Mouse (Mus musculus) forebrain, embryonic 14.5 days (tissue): ENCODE measurements around the gene Pml. TPM values are rescaled to one million over a fixed set of nuclear protein-coding genes. Genes with fewer than 3 reads are reported as not detected.

Experiments
- ATAC-seq: fragments of 200-750 bp; cut with Nextera tagmentation; 2 replicates; pipeline ENCODE4 v1.8.0; 2017; ENCODE audit warnings: mild to moderate bottlenecking, moderate library complexity
- DNase-seq: peaks from one replicate; pipeline ENCODE4 v3.0.0-alpha.2; 2015; ENCODE audit warnings: low spot score
- H3K27ac ChIP-seq: fragments of 300-500 bp; sonication (generic); 2 replicates; pipeline ENCODE4 v1.5.1; 2014; ENCODE audit warnings: low read depth, mild to moderate bottlenecking, control low read depth, low read length, moderate library complexity
- H3K27me3 ChIP-seq: fragments of 300-500 bp; sonication (generic); replicated peaks from 2 replicates; pipeline ENCODE4 v1.6.1; 2014; ENCODE audit warnings: low read length, control low read depth, mixed read lengths; ENCODE audit not compliant: control insufficient read depth, insufficient read depth
- H3K36me3 ChIP-seq: fragments of 300-500 bp; sonication (generic); 2 replicates; pipeline ENCODE4 v1.6.1; 2014; ENCODE audit warnings: low read length, control low read depth; ENCODE audit not compliant: control insufficient read depth, insufficient read depth
- H3K4me1 ChIP-seq: fragments of 300-500 bp; sonication (generic); 2 replicates; pipeline ENCODE4 v1.6.1; 2014; ENCODE audit warnings: antibody characterized with exemption, low read length, control low read depth; ENCODE audit not compliant: control insufficient read depth, insufficient read depth
- H3K4me2 ChIP-seq: fragments of 300-500 bp; sonication (generic); 2 replicates; pipeline ENCODE4 v1.6.1; 2014; ENCODE audit warnings: mild to moderate bottlenecking, control low read depth, low read length
- H3K4me3 ChIP-seq: fragments of 300-500 bp; sonication (generic); 2 replicates; pipeline ENCODE4 v1.5.1; 2014; ENCODE audit warnings: low read depth, low read length, control low read depth
- H3K9ac ChIP-seq: fragments of 300-500 bp; sonication (generic); 2 replicates; pipeline ENCODE4 v1.6.1; 2014; ENCODE audit warnings: mild to moderate bottlenecking, low read length, control low read depth, moderate library complexity
- H3K9me3 ChIP-seq: fragments of 300-500 bp; sonication (generic); replicated peaks from 2 replicates; pipeline ENCODE4 v1.6.1; 2016; ENCODE audit warnings: low read length, control low read depth, mixed read lengths; ENCODE audit not compliant: control insufficient read depth
- WGBS: fragments of 180-500 bp; shearing (Covaris S2); extraction: QIAGEN DNeasy Blood & Tissue Kit; methylation state at CpG from one replicate; pipeline ENCODE4 v1.1.7; 2014; 5-methylcytosine and 5-hydroxymethylcytosine counted together
- polyA plus RNA-seq: library from polyadenylated mRNA; unstranded; fragments of >200 nt; fragmentation: Nextera tagmentation; extraction: Ambion mirVana; gene quantifications from 2 replicates; pipeline ENCODE4 v1.2.1, GENCODE M21; 2014

The Pml gene
- polyA plus RNA-seq, 1 experiment from 2014 or later, result 5.3 TPM

DNA sequence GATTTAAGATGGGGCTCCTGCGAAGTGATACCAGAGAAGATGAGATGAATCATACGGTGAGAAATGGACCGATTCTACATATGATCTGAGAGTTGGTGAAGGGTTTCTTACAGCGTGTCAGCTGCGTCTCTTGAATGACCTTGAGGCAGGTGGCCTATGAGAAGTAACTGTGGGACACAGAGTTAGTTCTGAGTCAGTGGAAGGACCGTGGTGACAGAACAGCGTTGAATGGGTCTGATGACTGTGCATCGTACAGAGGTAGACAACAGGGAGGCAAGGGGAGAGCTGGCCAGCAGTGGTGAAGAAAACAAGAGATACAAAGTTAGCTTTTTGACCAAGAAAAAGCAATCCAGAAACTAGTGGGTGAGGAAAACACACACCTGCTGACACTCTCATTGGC is 736 bp upstream of the Pml start:
- no peak overlapping the region for H3K27ac ChIP-seq
- peak overlapping the region; percentile 63; the same call in 1 of the 2 replicates for H3K4me2 ChIP-seq
- no peaks in the 10 kb centered on the region for H3K36me3 ChIP-seq
- no peak for ATAC-seq
- H3K27me3 ChIP-seq, result no peaks in the 10 kb centered on the region
- H3K4me1 ChIP-seq, result peaks cover 9% of the 10 kb centered on the region
- H3K9me3 ChIP-seq, result no peaks in the 10 kb centered on the region
- no peak overlapping the region for H3K9ac ChIP-seq
- no peak for DNase-seq
- H3K4me3 ChIP-seq, result no peak overlapping the region
- WGBS, result 81% methylated on average over 8 of the region's 8 CpGs

DNA sequence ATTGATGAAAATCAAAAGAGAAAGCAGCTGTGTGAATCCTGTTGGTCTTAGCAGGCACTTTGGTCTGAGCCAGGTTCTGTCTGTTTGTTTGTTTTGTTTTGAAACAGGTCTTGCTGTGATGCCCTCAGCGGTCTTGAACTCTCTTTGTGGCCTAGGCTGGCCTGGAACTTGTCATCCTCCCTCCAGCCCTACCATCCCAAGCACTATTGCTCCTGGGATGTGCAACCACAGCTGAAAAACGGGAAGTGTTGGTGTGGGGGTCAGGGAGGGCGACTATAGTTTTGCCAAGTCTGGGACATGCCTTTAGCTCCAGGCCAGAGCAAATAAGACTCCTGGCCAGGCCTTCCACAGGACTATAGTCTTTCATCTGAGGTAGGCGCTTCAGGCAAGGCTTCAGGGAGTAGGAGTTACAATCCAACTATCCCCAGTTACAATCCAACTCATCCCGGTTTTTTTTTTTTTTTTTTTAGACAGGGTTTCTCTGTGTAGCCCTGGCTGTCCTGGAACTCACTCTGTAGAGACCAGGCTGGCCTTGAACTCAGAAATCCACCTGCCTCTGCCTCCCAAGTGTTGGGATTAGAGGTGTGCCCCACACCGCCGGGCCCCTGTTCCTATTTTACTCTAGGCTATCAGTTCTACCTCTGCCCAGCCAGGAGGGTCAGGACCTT is 706 bp downstream of the Pml start:
- 53% methylated on average over 7 of the region's 7 CpGs for WGBS
- ATAC-seq (no peak), DNase-seq (no peak)
- Histone ChIP-seq H3K4me2 (peak overlapping the region; percentile 63), H3K27ac (no peak overlapping the region), H3K36me3 (no peaks in the 10 kb centered on the region), H3K9ac (peak overlapping the region; percentile 54), H3K27me3 (no peaks in the 10 kb centered on the region), H3K9me3 (no peaks in the 10 kb centered on the region), H3K4me3 (peak overlapping the region; percentile 41), H3K4me1 (peaks cover 9% of the 10 kb centered on the region)

DNA sequence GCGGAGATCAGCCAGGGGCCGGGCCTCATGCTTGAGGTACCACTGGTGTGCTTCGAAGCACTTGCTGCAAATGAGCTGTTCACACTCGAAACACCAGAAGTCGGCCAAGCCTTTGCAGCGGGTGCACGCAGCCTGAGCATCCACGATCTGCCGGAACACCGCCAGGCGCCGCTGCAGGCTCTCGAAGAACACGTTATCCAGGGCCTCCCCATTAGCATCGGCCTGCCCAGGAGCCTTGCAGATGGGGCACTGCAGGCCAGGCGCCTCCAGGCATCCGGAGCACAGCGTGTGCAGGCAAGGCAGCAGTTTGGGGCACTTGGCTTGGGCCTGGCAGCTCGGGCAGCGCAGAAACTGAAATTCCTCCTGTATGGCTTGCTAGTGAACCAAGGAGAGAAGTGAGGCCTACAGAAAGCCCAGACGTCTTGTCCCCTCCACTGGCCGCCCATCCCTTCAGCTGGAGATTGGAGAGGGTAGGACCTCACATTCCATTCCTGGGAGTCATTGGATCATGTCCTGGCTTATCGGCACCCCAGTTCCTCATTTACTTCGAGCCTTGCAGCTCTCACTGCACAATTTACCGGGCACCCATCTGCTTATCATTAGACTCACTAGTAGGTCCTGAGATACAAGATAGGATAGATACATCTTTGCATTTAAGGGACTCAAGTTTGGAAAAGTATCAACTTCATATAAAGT is 2.4 kb downstream of the Pml start:
- peak overlapping the region; percentile 52 for H3K9ac ChIP-seq
- 0 out of 2 replicates have a peak overlapping the region, but pooled peaks have one; percentile 41 for H3K27ac ChIP-seq
- DNase-seq (peak; percentile 90), ATAC-seq (peak; percentile 88)
- no peaks in the 10 kb centered on the region for H3K9me3 ChIP-seq
- H3K4me1 ChIP-seq, result peaks cover 10% of the 10 kb centered on the region
- no peaks in the 10 kb centered on the region for H3K27me3 ChIP-seq
- H3K4me3 ChIP-seq, result no peak overlapping the region
- no peaks in the 10 kb centered on the region for H3K36me3 ChIP-seq
- 16% methylated on average over 25 of the region's 25 CpGs for WGBS
- peak overlapping the region; percentile 41 for H3K4me2 ChIP-seq

DNA sequence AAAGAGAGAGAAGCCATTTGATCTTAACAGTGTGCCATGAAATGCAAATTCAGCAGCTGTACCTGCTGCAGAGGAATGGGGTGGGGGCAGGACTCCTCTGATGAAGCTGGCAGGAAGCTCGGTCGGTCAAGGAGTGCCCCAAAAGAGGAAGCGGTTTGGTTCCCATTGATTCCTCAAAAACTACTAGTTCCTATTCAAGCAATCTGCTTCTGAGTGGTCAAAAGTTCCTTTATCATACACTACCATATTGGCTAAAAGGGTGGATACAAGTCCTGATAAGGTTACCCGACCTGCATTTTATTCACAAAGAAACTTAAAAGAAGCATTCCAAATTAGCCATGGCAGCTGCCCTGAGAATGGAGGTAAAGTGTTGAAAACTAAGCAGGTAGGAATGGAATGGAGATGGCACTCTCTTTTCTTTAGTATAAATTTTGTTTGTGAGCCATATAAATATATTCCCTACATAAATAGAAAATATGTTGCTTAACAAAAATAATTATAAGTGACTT is 3.4 kb downstream of the Pml start:
- H3K4me3 ChIP-seq, result no peak overlapping the region
- ATAC-seq (no peak), DNase-seq (no peak)
- H3K4me2 ChIP-seq, result no peak overlapping the region
- H3K36me3 ChIP-seq, result no peaks in the 10 kb centered on the region
- no peaks in the 10 kb centered on the region for H3K27me3 ChIP-seq
- H3K9ac ChIP-seq, result no peak overlapping the region
- H3K27ac ChIP-seq, result no peak overlapping the region
- H3K4me1 ChIP-seq, result peaks cover 16% of the 10 kb centered on the region
- H3K9me3 ChIP-seq, result no peaks in the 10 kb centered on the region
- WGBS, result 75% methylated on average over 4 of the region's 4 CpGs

DNA sequence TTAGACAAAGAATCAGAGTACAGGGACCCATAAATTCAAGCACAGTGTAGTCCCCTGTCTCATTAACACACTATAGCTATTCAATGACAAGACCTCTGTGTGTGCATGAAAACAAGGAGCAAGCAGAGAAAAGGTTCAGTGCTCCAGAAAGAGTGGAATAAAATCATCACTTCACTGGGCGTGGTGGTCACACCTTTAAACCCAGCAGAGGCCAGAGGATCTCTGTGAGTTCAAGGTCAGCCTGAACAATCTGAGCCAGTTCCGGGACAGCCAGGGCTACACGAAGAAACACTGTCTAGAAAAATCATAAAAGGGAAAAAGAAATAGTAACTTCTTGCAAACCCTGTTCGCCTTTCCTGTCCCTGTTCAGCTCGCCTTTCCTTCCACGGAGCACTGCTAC is 5.9 kb downstream of the Pml start:
- Histone ChIP-seq H3K9ac (no peak overlapping the region), H3K4me1 (peaks cover 10% of the 10 kb centered on the region), H3K36me3 (no peaks in the 10 kb centered on the region), H3K27me3 (no peaks in the 10 kb centered on the region), H3K4me3 (no peak overlapping the region), H3K9me3 (no peaks in the 10 kb centered on the region), H3K27ac (no peak overlapping the region), H3K4me2 (no peak overlapping the region)
- WGBS, result 89% methylated on average over 6 of the region's 6 CpGs
- DNase-seq (no peak), ATAC-seq (no peak)

DNA sequence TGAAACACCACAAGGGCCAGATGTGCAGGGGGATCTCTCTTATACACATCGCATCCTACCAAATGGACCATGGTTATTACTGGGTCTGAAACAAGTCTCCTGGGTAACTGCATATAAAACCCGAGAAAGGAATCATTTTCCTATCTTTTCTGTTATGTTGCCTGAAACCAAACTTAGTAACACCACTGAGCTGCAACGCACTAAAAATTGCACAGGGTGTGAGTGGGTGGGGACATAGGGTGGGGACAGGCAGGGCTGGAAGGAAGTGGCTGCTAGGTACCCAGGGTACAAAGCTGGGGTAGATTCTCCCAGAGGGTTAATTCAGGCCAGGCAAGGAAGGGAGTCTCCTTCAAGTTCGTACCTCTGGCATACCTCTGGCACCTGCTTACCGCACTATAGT is 6.9 kb downstream of the Pml start:
- DNase-seq, result no peak
- no peaks in the 10 kb centered on the region for H3K27me3 ChIP-seq
- no peak for ATAC-seq
- H3K9me3 ChIP-seq, result no peaks in the 10 kb centered on the region
- H3K27ac ChIP-seq, result no peak overlapping the region
- no peak overlapping the region for H3K4me3 ChIP-seq
- no peak overlapping the region for H3K4me2 ChIP-seq
- no peaks in the 10 kb centered on the region for H3K36me3 ChIP-seq
- peaks cover 7% of the 10 kb centered on the region for H3K4me1 ChIP-seq
- WGBS, result 90% methylated on average over 5 of the region's 5 CpGs
- no peak overlapping the region for H3K9ac ChIP-seq

DNA sequence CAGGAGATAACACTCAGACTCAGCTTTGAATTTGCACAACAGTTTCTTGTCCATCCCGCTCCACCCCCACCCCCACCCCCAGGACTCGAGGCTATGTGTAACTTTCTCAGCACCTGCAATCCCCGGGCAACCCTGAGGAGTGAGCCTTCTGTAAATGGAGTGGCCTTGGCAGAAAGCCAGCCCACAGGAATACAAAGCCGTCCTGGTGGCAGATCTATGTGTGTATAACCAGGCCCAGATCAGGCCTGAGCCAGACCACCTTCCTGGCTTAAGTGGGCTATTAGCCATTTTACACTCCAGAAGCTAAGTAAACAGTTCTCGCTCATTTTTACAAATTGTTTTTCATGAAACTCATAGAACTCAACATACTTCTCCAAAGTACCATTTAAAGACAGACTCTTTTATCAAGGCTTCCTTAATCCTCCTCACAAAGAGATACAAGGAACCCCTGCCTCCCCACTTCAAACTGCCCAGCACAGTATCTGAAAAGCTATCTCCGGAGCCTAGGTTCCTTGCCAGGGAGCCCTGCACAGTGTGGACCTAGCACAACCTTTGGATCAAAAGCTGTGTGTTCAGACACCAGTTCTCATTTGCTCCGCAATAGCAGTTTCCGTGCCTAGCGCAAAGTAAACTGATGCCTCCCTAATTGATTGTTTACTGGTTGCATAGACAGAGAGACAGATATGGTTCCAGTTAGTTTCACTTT is 7.7 kb downstream of the Pml start:
- Histone ChIP-seq H3K9me3 (no peaks in the 10 kb centered on the region), H3K4me3 (no peak overlapping the region), H3K4me1 (peaks cover 7% of the 10 kb centered on the region), H3K27me3 (no peaks in the 10 kb centered on the region), H3K36me3 (no peaks in the 10 kb centered on the region), H3K27ac (no peak overlapping the region), H3K4me2 (no peak overlapping the region), H3K9ac (no peak overlapping the region)
- DNase-seq (peak; percentile 79), ATAC-seq (peak; percentile 75)
- 30% methylated on average over 9 of the region's 9 CpGs for WGBS

DNA sequence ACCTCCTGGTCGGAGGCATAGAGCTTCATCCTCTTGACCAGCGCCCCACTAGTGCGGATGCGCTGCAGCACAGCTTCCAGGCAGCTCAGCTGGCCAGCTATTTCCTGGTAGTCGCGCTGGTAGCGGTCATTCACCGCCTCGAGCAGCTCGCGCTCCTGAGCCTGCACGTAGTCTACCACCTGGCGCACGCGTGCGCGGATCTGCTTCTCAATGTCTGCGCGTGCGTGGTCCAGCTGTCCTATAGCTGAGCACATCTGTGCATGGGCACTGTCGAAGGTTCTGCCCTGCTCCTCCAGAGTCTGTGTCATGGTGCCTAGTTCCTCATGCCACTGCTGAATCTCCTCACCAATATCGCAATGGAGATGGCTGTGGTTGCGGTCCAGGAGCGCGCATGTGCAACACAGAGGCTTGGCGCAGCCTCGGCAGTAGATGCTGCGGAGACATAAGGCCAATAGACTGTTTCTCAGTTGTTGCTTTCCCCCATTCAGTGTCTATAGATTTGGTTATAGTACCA is 15.0 kb downstream of the Pml start:
- DNase-seq, result no peak
- Histone ChIP-seq H3K4me1 (no peaks in the 10 kb centered on the region), H3K4me3 (no peak overlapping the region), H3K9me3 (no peaks in the 10 kb centered on the region), H3K36me3 (peaks cover 11% of the 10 kb centered on the region), H3K27me3 (no peaks in the 10 kb centered on the region), H3K4me2 (no peak overlapping the region), H3K9ac (no peak overlapping the region), H3K27ac (no peak overlapping the region)
- WGBS, result 97% methylated on average over 28 of the region's 28 CpGs
- no peak for ATAC-seq
